Mouse (Mus musculus): ENCODE results near the gene Efhc2.

Gene Efhc2

GRCm38 (mm10) chrX:17319126-17319583, at the start of gene Efhc2:
Efhc2 (minus strand) TSS chrX:17319368.
- DNase-seq (ENCODE audit: low spot score): no peak

GRCm38 (mm10) chrX:17365114-17365513, 45.9 kb upstream of the Efhc2 start:
- no peak for DNase-seq (ENCODE audit: low spot score)

GRCm38 (mm10) chrX:17300349-17300880, 18.8 kb downstream of the Efhc2 start:
- no peak for DNase-seq (ENCODE audit: low spot score)

GRCm38 (mm10) chrX:17283899-17284298, 35.3 kb downstream of the Efhc2 start:
- DNase-seq (ENCODE audit: low spot score): peak; percentile 4

GRCm38 (mm10) chrX:17225141-17225540, 94.0 kb downstream of the Efhc2 start:
- DNase-seq (ENCODE audit: low spot score): no peak

GRCm38 (mm10) chrX:17217451-17217850, 101.7 kb downstream of the Efhc2 start:
- DNase-seq (ENCODE audit: low spot score): peak; percentile 11

- DNase-seq (ENCODE audit: low spot score): no peak
These were observed 105.7 kb downstream of the Efhc2 start for GRCm38 (mm10) chrX:17213515-17213914.

- DNase-seq (ENCODE audit: low spot score): no peak
These were observed 143.4 kb downstream of the Efhc2 start for GRCm38 (mm10) chrX:17175748-17176147.

GRCm38 (mm10) chrX:17165638-17166037, 153.5 kb downstream of the Efhc2 start:
- DNase-seq (ENCODE audit: low spot score): no peak
